ENCODE assay signal across 8 mouse cellular contexts in genomic region chr11:101963473-101964291, GRCm38 (mm10). TPM values are rescaled to one million over a fixed set of nuclear protein-coding genes. Genes with fewer than 3 reads are reported as not detected.
A peak's percentile ranks its signal among the peaks of the same experiment; 100 is the strongest.
DNase-seq lines count a peak whose midpoint lies in the region; ATAC-seq and TF ChIP-seq lines count a peak whose summit lies in the region.

No protein-coding gene starts in this region.

- H3K27me3 ChIP-seq in kidney, adult 2 months (replicated peaks; ENCODE audit: control insufficient read depth, insufficient read depth, low read length), result peaks cover 5% of the 10 kb centered on the region; the same call in 1 of the 2 replicates
- peaks cover 91% of the 10 kb centered on the region for H3K27me3 ChIP-seq in forebrain, embryonic 12.5 days
- H3K27me3 ChIP-seq in midbrain, embryonic 15.5 days (replicated peaks), result peaks cover 73% of the 10 kb centered on the region

- no peaks in the 10 kb centered on the region for H3K36me3 ChIP-seq in kidney, adult 2 months (ENCODE audit: control insufficient read depth, insufficient read depth, low read length)
- no peaks in the 10 kb centered on the region for H3K36me3 ChIP-seq in forebrain, embryonic 12.5 days (replicated peaks)
- H3K36me3 ChIP-seq in midbrain, embryonic 15.5 days (replicated peaks), result no peaks in the 10 kb centered on the region

- peak; percentile 41 for DNase-seq in kidney, adult 2 months
- DNase-seq in kidney, adult 9 months, result no peak
- peak; percentile 65 for DNase-seq in adrenal gland, adult 2 months
- DNase-seq in kidney, postnatal 10 days, result peak; percentile 60
- DNase-seq in spleen, postnatal 14 days (ENCODE audit: low spot score in 2 of 2), result no peak
- no peak for DNase-seq in layer of hippocampus, adult 9-11 months

- H3K4me3 ChIP-seq in kidney, adult 2 months (ENCODE audit: insufficient read depth, low read depth, low read length), result peak overlapping the region; percentile 40
- peak overlapping the region; percentile 58 for H3K4me3 ChIP-seq in forebrain, embryonic 12.5 days (replicated peaks)
- H3K4me3 ChIP-seq in midbrain, embryonic 15.5 days, result peak overlapping the region; percentile 53

- peak overlapping the region; percentile 90 for H3K4me2 ChIP-seq in forebrain, embryonic 12.5 days
- peak overlapping the region; percentile 95 for H3K4me2 ChIP-seq in midbrain, embryonic 15.5 days

- H3K4me1 ChIP-seq in kidney, adult 2 months (ENCODE audit: control insufficient read depth, insufficient read depth, low read length), result no peaks in the 10 kb centered on the region
- H3K4me1 ChIP-seq in forebrain, embryonic 12.5 days, result peaks cover 41% of the 10 kb centered on the region
- peaks cover 21% of the 10 kb centered on the region for H3K4me1 ChIP-seq in midbrain, embryonic 15.5 days

- no peaks in the 10 kb centered on the region for H3K9me3 ChIP-seq in forebrain, embryonic 12.5 days
- no peaks in the 10 kb centered on the region for H3K9me3 ChIP-seq in midbrain, embryonic 15.5 days

- ATAC-seq in forebrain, embryonic 12.5 days (ENCODE audit: low FRiP score), result peak; percentile 43
- ATAC-seq in midbrain, embryonic 15.5 days (replicated peaks), result peak; percentile 62; the same call in 1 of the 2 replicates

- no peak overlapping the region for H3K27ac ChIP-seq in kidney, adult 2 months (ENCODE audit: insufficient read depth, low read depth, low read length)
- H3K27ac ChIP-seq in forebrain, embryonic 12.5 days, result no peak overlapping the region
- H3K27ac ChIP-seq in midbrain, embryonic 15.5 days, result no peak overlapping the region

- TF ChIP-seq POLR2A in kidney, adult 2 months (IDR thresholded peaks at IDR 0.05; ENCODE audit: low read depth, low read length), result no peak

- TF ChIP-seq CTCF in kidney, adult 2 months (conservative IDR thresholded peaks at IDR 0.05; ENCODE audit: insufficient read depth, insufficient read length, low read depth, low read length), result no peak

- H3K9ac ChIP-seq in forebrain, embryonic 12.5 days, result peak overlapping the region; percentile 60
- peak overlapping the region; percentile 56 for H3K9ac ChIP-seq in midbrain, embryonic 15.5 days

- WGBS in kidney, adult 2 months, result 1% methylated on average over 78 of the region's 78 CpGs
- under 1% methylated on average over 78 of the region's 78 CpGs for WGBS in forebrain, embryonic 12.5 days
- WGBS in midbrain, embryonic 15.5 days, result under 1% methylated on average over 78 of the region's 78 CpGs

RNA-seq across cellular contexts. Expression of gene Sost, which starts 3.1 kb away (rescaled TPM):
- 2.0 TPM in 2 replicates for polyA plus RNA-seq in kidney, adult 2 months (2012; rRNA removed)
- total RNA-seq in adrenal gland, adult 2 months (2021), result not detected
- polyA plus RNA-seq in adrenal gland, adult 2 months (2012; rRNA removed), result 0.39 and 0.41 TPM in 2 replicates
- 0.09 and 0.15 TPM in 2 replicates for polyA plus RNA-seq in forebrain, embryonic 12.5 days (2016; fragmentation: Nextera tagmentation; extraction: Ambion mirVana)
- polyA plus RNA-seq in midbrain, embryonic 15.5 days (2015; fragmentation: Nextera tagmentation; extraction: Ambion mirVana), result not detected in 2 replicates

RNA-seq across cellular contexts. Expression of gene Cfap97d1, which starts 20.4 kb away (rescaled TPM):
- not detected in 2 replicates for polyA plus RNA-seq in kidney, adult 2 months (2012; rRNA removed)
- total RNA-seq in adrenal gland, adult 2 months (2021), result not detected
- not detected in 2 replicates for polyA plus RNA-seq in adrenal gland, adult 2 months (2012; rRNA removed)
- not detected in 2 replicates for polyA plus RNA-seq in forebrain, embryonic 12.5 days (2016; fragmentation: Nextera tagmentation; extraction: Ambion mirVana)
- polyA plus RNA-seq in midbrain, embryonic 15.5 days (2015; fragmentation: Nextera tagmentation; extraction: Ambion mirVana), result not detected in 2 replicates

RNA-seq across cellular contexts. Expression of gene Dusp3, which starts 23.1 kb away (rescaled TPM):
- 67.8 and 92.4 TPM in 2 replicates for polyA plus RNA-seq in kidney, adult 2 months (2012; rRNA removed)
- total RNA-seq in adrenal gland, adult 2 months (2021), result 100 to 1,000 TPM in 1 of 2 experiments, 10 to 100 TPM in 1; 89.8 to 151 TPM
- polyA plus RNA-seq in adrenal gland, adult 2 months (2012; rRNA removed), result 189 and 210 TPM in 2 replicates
- 9.0 and 9.8 TPM in 2 replicates for polyA plus RNA-seq in forebrain, embryonic 12.5 days (2016; fragmentation: Nextera tagmentation; extraction: Ambion mirVana)
- polyA plus RNA-seq in midbrain, embryonic 15.5 days (2015; fragmentation: Nextera tagmentation; extraction: Ambion mirVana), result 21.7 and 22.2 TPM in 2 replicates

Comparison
In these comparisons a context has a peak if more than half of its experiments do, and no peak if none do; other contexts are left out.
1. DNase-seq: peak in kidney, adult 2 months (single experiment), adrenal gland, adult 2 months (single experiment) and kidney, postnatal 10 days (single experiment); none in kidney, adult 9 months (single experiment), spleen, postnatal 14 days (0 of 2) and layer of hippocampus, adult 9-11 months (single experiment).
2. Peak in every context shown above with its lines, with median percentiles within 50 percentile points of each other: H3K4me3 ChIP-seq.